Mouse (Mus musculus): ENCODE measurements around the gene Rpl3l.
A peak's percentile ranks its signal among the peaks of the same experiment; 100 is the strongest.
"Not testable (repeated sequence)": the region's sequence is repeated elsewhere in the genome, so short reads cannot be mapped to it uniquely, and the experiment has no call there.

Gene Rpl3l

DNA sequence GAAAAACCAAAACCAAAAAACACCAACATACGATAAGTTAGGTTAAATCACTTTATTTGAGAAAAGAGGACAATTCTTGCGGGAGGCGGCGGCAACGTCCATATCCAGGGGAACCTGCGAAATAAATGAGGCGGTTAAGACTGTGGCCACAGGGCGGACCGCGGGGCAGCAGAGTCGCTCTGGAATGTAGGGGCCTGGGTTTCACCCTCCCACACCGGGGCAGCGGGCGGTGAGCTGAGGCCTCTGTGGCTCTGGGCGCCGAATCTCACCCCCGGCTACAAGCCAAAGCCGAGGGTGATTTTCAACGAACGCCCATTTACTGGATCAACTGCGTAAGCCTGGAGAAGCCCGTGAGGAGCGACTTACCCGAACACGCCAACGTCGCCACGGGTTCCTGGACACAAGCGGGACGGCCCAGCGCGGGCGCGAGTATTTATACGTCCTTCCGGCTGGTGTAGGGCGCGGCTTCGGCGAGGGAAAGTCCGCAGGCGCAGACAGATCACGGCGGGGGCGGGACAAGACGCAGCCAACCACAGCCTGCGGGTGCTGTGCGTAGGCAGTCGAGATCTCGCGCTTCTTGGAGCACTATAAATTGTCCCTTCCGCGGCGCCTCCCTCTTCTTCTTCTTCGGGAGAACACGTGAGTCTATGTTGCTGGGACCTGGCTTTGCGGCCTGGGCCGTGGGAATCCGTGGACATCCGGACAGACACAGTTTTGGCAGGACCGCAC lies 8.0 kb upstream of the Rpl3l start:
- peak; percentile 94 for DNase-seq (ENCODE audit: low spot score)

DNA sequence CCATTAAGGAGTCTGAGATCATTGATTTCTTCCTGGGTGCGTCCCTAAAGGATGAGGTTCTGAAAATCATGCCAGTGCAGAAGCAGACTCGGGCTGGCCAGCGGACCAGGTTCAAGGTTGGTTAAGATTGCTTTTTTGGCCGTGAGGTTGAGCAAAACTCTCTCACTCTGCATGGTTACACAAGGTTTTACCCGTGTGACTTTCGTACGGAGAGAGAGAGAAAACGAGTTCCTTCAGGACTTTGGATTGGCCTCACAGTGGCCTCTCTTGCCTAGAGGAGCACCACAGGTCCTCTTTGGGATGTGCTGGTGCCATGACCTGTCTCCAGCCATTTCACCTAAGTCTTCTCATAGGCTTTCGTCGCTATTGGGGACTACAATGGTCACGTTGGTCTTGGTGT lies 7.0 kb upstream of the Rpl3l start:
- DNase-seq (ENCODE audit: low spot score), result not testable (repeated sequence)

DNA sequence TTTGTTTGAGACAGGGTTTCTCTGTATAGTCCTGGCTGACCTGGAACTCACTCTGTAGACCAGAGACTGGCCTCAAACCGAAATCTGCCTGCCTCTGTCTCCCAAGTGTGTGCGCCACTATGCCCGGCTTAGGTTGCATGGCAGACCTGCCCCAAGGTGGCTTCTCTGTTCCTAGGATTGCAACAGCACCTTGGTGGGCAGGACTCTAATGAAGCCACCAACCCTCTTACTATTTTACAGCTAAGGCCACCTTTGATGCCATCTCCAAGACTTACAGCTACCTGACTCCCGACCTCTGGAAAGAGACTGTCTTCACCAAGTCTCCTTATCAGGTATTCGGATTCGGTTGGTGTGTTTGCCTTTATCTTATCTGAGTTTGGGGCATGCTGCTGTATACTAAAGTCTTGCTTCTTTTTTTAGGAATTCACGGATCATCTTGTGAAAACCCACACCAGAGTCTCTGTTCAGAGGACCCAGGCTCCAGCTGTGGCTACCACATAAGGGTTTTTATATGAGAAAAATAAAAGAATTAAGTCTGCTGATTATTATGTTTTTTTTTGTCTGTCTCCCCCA lies 6.2 kb upstream of the Rpl3l start:
- not testable (repeated sequence) for DNase-seq (ENCODE audit: low spot score)

DNA sequence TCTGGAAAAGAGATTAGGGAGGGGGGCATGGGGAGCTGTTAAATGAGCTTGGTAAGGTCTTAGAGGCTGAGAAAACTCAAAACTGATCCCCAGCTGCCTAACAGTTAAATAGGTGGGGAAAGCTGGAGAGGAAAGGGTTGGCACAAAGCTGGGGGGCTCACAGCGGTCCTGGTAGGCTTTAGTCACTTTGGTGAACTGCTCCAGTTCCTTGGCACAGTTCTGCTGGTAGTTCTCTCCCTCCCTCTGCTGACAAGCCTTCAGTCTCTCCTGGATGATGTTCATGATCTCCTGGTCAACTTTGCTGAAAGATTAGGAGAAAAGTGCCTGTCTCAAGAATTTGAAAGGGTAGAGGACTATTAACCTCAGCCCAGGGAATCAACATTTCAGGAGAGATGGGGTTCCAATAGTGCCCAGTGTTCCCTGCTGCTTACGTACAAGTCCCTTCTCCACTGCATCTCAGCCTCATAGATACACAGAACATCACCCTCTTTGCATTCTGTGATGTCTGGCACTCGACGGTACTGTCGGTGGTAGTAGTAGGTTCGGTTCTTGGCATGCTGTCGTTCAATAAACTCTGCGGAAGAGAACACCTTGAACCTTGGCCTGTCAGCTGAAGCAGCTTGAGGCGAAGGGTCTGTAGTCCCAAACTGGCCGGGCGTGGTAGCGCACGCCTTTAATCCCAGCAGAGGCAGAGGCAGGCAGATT lies 5.2 kb upstream of the Rpl3l start:
- DNase-seq (ENCODE audit: low spot score), result no peak

DNA sequence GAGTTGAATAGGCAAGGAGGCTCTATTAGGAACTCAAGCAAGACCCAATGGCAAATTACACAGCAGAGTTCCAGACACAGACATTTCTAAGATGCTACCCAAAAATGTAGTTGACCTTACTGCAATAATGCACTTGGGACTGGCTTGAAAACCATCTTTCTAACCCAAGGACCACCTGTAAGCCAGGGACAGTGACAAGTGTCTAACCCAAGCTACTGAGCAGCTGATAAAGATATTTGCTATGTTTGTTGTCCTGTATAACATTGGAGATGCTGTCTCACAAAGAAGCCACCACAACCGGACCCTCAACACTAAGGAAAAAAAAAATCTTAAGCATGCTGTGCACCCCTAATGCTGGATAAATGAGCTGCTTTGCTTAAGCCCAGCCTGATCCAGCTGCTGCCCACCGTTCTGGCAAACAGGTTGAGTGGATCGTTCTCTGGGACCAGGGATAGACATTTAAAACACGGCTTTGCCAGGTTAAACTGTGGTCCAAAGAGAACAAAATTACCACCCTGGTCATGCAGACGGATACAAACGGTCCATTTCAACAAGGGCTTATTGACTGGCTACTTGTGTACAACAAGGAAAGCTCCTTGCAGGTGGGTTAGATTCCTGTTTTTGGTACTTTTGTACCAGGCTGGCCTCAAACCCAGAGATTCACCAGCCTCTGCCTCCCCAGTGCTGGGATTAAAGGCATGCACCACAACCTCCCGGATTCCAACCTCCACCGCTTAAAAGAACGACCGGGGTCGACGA lies 4.3 kb upstream of the Rpl3l start:
- DNase-seq (ENCODE audit: low spot score), result no peak

DNA sequence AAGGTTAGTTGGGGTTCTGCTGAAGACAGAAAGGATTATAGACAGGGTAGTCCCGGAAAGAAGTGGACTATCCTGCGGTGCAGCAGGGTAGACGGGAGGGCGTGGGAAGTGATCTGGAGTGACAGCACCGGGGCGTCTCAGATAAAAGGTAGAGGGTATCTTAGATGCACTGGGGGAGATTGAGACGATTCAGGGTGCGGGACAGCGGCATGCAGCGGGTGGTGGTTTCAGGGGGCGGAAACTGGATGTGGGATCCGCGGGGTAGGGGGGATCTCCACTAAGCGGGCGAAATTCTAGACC lies 3.8 kb upstream of the Rpl3l start:
- no peak for DNase-seq (ENCODE audit: low spot score)

DNA sequence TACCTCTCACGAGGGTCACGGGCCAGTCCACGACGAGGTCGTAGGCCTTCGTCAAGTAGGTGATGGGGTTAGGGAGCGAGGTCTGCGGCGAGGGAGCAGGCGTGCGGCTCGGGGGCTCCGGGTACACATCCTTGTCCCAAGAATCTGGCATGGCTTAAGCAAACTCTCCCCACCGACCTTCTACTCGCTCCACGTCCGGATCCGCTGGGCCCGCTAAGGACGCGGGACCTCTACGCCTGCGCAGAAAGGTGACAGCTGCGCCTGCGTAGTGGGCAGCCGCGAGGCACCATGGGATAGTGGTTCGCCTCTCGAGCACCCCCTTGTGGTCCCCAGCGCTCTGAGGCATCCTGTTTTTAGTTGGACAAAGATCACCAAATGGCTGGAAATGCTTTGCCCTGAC lies 3.4 kb upstream of the Rpl3l start, which contains the start of gene Ndufb10:
TSS of gene Ndufb10 (minus strand) at position 295 of the 400 bp plus-strand sequence.
- DNase-seq (ENCODE audit: low spot score), result peak; percentile 98

DNA sequence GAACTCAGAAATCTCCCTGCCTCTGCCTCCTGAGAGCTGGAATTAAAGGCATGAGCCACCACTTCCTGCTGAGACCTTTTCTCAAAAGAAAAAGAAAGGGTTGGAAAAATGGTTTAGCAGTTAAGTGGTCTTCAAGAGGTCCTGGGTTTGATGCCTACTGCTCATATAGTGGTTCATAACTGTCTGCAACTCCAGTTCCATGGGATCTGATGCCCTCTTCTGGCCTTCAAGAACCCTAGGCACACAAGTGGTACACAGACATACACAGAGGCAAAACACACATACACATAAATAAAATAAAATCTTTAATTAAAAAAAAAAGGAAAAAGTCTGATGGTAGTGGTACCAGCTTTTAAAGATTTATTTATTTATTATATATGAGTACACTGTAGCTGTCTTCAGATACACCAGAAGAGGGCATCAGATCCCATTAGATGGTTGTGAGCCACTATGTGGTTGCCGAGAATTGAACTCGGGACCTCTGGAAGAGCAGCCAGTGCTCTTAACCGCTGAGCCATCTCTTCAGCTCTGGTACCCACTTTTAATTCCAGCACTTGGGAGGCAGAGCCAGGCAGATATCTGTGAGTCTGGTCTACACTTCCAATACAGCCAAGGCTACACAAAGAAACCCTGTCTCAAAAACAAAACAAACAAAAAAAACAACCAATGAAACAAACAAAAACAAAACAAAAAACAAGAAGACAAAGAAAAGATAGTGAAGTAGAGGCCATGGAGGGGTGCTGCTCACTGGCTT lies 1.8 kb upstream of the Rpl3l start:
- DNase-seq (ENCODE audit: low spot score), result no peak

DNA sequence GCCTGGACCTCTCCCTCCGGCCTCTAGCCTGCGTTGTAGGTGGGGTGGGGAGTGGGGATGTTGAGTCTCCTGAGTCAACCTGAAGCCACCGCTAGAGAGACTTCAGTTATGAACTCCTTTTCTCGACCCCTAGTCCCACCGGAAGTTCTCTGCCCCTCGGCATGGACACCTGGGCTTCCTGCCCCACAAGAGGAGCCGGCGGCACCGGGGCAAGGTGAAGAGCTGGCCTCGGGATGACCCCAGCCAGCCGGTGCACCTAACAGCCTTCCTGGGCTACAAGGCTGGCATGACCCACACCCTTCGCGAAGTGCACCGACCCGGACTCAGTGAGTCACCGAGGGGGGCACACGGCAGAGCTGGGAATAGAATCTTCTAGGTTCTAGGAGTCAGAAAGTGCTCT lies 564 bp downstream of the Rpl3l start:
- DNase-seq (ENCODE audit: low spot score), result no peak

DNA sequence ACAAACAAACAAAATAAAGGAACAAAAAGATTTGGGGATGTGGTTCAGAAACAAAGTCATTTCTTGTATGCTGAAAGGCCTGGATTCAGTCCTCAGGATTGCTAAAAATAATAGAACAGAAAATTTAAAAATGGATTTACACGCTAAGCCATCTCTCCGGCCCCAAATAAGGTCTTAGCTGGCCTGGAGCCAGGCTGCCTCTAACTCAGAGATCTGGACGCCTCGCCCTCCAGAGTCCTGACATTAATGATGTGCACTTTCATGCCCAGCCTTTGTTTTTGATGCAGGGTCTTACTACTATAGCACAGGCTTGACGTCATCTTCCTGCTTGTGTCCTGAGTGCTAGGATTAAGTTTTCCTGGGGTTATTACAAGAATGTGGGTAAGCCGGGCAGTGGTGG lies 1.4 kb downstream of the Rpl3l start:
- no peak for DNase-seq (ENCODE audit: low spot score)

DNA sequence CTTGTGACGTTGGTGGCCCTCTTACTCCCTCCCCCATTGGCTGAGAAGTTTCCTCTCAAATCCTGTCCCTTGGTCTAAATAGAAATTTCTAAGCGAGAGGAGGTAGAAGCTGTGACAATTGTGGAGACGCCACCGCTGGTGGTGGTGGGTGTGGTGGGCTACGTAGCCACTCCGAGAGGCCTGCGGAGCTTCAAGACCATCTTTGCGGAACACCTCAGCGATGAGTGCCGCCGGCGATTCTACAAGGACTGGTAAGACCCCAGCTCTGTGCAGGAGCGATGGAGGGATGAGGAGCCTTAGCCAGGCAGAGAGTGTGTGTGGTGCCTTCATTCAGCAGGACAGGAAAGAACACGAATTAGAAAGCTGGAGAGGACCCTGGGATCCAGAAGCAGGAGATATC lies 3.2 kb downstream of the Rpl3l start:
- DNase-seq (ENCODE audit: low spot score), result no peak

DNA sequence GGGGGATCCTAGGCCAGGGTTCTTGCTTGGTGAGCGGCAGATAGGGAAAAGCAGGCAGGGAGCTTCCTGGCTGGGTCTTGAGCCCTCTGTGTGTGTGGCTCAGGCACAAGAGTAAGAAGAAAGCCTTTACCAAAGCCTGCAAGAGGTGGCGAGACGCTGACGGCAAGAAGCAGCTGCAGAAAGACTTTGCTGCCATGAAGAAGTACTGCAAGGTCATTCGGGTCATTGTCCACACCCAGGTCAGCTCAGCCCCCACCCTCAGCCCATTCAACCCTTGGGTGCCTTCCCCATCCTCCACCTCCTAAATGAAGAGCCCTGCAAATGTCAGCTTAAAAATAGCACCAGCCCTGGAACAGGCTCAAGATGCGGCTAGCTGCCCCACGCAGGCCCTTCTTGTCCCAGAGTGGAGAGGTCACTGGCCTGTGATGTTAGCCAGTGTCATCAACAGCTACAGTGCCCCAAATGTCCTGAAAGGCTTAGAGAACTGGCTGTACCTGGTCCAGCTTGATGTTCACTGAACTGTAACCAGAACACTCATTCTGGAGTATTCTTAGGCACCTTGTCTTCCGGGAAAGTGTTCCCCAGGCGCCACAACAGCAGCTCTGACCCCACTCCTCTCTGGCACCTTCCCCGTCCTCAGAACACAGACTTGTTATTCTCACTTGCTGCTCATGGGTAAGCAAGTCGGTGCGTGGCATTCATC lies 4.8 kb downstream of the Rpl3l start:
- no peak for DNase-seq (ENCODE audit: low spot score)

DNA sequence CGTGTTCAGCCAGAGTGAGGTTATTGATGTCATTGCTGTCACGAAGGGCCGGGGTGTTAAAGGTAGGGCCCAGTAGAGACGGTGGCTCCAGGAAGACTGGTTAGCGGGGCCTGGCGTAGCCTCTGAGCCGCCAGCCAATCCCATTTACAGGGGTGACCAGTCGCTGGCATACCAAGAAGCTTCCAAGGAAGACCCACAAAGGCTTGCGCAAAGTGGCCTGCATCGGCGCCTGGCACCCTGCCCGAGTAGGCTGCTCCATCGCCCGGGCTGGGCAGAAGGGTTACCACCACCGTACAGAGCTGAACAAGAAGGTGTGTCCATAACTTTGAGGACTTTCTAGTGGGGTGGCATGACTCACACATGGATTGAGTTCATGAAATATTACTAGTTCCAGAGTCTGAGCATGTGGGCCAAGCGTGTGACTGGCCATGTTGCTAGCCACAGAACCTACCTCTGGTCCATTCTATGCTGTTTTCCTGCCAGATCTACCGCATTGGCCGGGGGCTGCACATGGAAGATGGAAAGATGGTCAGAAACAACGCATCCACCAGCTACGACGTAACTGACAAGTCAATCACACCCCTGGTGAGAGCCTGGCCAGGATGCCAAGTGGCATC lies 5.9 kb downstream of the Rpl3l start:
- DNase-seq (ENCODE audit: low spot score), result no peak

DNA sequence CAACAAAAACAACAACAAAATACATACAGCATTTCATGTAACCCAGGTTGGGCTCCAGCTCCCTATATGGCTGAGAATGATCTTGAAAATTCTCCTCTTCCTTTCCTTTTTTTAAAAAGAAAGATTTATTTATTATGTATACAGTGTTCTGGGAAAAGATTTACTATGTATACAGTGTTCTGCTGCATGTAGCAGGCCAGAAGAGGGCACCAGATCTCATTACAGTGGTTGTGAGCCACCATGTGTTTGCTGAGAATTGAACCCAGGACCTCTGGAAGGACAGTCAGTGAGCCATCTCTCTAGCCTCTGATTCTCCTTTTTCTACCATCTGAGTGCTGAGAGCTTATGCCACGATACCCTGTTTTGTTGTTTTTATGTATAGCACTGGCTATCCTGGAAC lies 6.9 kb downstream of the Rpl3l start:
- DNase-seq (ENCODE audit: low spot score), result no peak

DNA sequence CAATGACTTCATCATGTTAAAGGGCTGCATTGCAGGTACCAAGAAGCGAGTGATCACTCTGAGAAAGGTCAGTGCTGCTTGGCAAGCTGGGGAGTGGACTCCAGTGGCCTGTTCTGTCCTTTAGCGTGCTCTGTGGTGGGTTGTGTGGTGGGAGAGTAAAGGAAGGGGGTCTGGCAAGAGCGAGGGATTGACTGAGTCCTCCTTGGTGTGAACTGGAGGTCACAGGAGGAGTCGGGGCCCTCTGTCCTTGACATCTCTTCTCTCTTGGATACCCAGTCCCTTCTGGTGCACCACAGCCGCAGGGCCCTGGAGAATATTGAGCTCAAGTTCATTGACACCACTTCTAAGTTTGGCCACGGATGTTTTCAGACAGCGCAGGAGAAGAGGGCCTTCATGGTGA lies 7.8 kb downstream of the Rpl3l start:
- DNase-seq (ENCODE audit: low spot score), result no peak

DNA sequence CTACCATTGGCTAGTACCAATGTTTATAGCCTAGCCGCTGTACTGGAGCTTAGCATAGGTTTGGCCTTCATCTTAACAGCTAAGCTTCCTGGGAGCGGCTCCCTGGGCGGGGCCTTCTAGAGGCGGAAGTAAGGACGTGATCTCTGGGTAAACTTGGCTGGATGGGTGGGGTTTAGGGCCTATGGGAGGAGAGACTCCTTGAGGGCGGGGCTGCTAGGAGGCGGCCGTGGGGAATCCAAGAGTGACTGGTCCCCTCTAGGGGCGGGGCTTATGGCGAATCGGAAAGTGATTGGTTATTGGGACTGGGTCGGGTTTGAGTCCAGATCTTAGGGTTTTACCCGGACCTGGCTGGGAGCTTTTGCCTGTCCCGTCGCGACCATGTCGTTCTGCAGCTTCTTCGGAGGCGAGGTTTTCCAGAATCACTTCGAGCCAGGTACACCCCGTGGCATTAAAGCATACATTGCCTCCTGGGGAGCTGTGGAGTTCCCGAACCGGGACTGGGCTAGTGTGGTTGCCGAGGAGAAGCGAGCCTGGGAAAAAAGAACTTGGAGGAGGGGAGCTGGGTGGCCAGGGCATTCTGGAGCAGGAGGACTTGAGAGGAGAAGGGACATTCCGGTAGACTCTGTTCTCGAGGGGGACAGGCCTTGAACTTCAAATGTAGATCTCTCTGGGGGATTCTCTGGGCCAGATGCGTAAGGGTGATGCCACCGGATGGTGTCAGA lies 8.9 kb downstream of the Rpl3l start, which contains the start of gene Msrb1:
TSS of gene Msrb1 (plus strand) at position 313 of the 722 bp plus-strand sequence.
- peak; percentile 90 for DNase-seq (ENCODE audit: low spot score)

DNA sequence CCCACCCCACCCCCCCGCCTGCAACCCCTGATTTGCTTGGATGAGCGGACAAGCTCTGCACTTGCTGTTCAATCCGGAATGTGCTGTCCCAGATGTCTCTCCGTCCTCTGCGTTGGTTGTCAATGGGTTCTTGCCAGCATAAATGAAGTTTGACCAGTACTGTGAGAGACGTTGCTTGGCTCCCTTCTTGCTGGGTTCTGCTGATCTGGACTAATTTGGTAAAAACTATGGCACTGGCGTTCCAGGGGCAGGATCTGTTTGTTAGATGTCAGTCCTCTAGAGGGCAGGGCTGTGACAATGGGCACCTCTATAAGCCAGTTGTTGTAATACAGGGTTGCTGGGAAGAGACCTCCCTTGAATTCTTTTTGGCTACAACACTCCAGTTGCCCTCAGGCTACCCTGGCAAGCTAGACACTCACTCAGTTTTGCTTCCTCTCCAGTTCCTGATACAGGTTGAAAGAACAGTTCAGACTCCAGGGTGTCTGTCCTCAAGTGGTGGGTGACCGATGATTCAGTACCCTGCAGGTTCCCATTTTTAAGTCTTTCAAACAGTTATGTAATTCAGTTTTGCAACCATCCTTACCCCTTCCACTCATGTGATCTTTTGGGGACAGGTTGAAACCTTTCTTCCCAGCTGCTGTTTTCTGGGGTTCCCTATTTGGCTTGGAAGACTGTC lies 9.7 kb downstream of the Rpl3l start:
- DNase-seq (ENCODE audit: low spot score), result no peak

DNA sequence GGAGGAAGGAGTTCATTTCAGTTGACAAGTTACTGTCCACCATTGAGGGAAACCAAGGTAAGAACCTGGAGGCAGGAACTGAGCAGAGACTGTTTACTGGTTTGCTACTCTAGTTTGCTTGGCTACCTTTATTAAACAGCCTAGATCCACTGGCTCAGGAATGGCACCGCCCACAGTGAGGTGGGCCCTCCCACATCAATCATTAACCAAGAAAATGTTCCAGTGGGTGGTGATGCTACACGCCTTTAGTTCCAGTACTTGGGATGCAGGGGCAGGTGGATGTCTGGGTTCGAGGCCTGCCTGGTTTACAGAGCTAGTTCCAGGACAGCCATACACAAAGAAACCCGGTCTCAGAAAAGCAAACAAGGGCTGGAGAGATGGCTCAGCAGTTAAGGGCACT lies 10.6 kb downstream of the Rpl3l start:
- DNase-seq (ENCODE audit: low spot score), result no peak

DNA sequence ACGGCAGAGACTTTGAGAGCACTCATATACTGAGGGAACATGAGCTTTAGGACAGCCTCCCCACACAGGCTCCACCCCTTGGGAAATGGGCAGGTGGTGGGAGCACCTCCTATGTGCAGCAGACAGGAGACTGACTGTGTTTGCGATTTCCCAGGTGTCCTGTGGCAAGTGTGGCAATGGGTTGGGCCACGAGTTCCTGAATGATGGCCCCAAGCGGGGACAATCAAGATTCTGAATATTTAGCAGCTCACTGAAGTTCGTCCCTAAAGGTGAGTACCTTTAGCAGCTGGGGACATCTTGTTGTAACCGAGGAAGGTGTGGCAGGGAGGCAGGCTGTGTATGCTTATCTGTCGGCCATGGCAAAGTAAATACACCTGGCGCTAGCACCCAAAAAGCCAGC lies 12.3 kb downstream of the Rpl3l start:
- DNase-seq (ENCODE audit: low spot score), result no peak

DNA sequence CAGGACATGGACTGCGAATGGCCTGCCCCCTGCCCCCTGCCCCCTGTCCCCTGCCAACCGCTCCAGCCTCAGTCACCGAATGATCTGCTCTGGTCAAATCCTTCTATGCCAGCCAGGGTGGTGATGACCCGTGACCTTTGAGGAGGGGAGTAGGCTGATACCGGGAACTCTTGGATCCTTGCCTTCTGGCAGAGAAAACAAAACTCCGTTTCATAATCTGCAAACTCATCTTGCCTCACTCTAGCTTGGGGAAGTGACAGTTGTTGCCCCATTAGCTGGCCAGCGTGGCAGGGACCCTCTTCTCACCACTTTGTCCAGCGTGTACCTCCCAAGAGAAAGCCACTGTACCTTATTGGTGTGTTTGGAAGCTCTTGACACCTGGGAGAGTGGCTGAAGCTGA lies 14.7 kb downstream of the Rpl3l start:
- no peak for DNase-seq (ENCODE audit: low spot score)
